31 mouse cellular contexts compared by ENCODE assay signal in genomic region chr1:179026614-179027013, GRCm38 (mm10).
DNase-seq lines count a peak whose midpoint lies in the region; ATAC-seq and TF ChIP-seq lines count a peak whose summit lies in the region.
"Had no signal": no experiment of that assay in that cellular context is flagged by ENCODE, and none has a peak within 500 bp of the region (broad histone marks: within the 10 kb centered on the region; RNA-seq: fewer than 3 reads in every experiment).

No protein-coding gene starts in this region.

- H3K9me3 ChIP-seq in forebrain, embryonic 11.5 days (ENCODE audit: control insufficient read depth, low read length): no peaks in the 10 kb centered on the region
- H3K9me3 ChIP-seq in forebrain, postnatal 0 days (ENCODE audit: low read length): no peaks in the 10 kb centered on the region
- H3K9me3 ChIP-seq: embryonic facial prominence, embryonic 12.5 days; hindbrain, embryonic 13.5 days; limb, embryonic 12.5 days; megakaryocyte, embryonic 14.5 days; neural tube, embryonic 12.5 days had no signal

- H3K9ac ChIP-seq in forebrain, embryonic 11.5 days (ENCODE audit: low read length): no peak overlapping the region
- H3K9ac ChIP-seq in forebrain, postnatal 0 days: no peak overlapping the region
- H3K9ac ChIP-seq: embryonic facial prominence, embryonic 12.5 days; hindbrain, embryonic 13.5 days; limb, embryonic 12.5 days; neural tube, embryonic 12.5 days had no signal

- no peak overlapping the region for H3K4me3 ChIP-seq in forebrain, embryonic 11.5 days (ENCODE audit: low read depth, low read length)
- H3K4me3 ChIP-seq in forebrain, postnatal 0 days (ENCODE audit: low read depth, low read length): no peak overlapping the region
- H3K4me3 ChIP-seq: embryonic facial prominence, embryonic 12.5 days; erythroblast, embryonic 14.5 days; gastrocnemius, adult 2 months; hindbrain, embryonic 13.5 days; left cerebral cortex, adult 2 months; limb, embryonic 12.5 days; megakaryocyte, embryonic 14.5 days; neural tube, embryonic 12.5 days had no signal

- H3K36me3 ChIP-seq in forebrain, embryonic 11.5 days (ENCODE audit: control insufficient read depth, insufficient read depth, low read length): no peaks in the 10 kb centered on the region
- H3K36me3 ChIP-seq in forebrain, postnatal 0 days (ENCODE audit: insufficient read depth): no peaks in the 10 kb centered on the region
- H3K36me3 ChIP-seq: embryonic facial prominence, embryonic 12.5 days; hindbrain, embryonic 13.5 days; limb, embryonic 12.5 days; neural tube, embryonic 12.5 days had no signal

- H3K4me2 ChIP-seq in forebrain, embryonic 11.5 days (ENCODE audit: low read depth, low read length, severe bottlenecking): no peak overlapping the region
- H3K4me2 ChIP-seq in forebrain, postnatal 0 days (ENCODE audit: low read depth): no peak overlapping the region
- H3K4me2 ChIP-seq: embryonic facial prominence, embryonic 12.5 days; hindbrain, embryonic 13.5 days; limb, embryonic 12.5 days; liver, embryonic 11.5 days; neural tube, embryonic 12.5 days had no signal

- H3K27me3 ChIP-seq in forebrain, embryonic 11.5 days (ENCODE audit: control insufficient read depth, insufficient read depth, low read length): no peaks in the 10 kb centered on the region
- no peaks in the 10 kb centered on the region for H3K27me3 ChIP-seq in forebrain, postnatal 0 days (ENCODE audit: insufficient read depth, low read length)
- H3K27me3 ChIP-seq: embryonic facial prominence, embryonic 12.5 days; hindbrain, embryonic 13.5 days; limb, embryonic 12.5 days; megakaryocyte, embryonic 14.5 days; neural tube, embryonic 12.5 days had no signal

- TF ChIP-seq CTCF in forebrain, postnatal 0 days (IDR thresholded peaks at IDR 0.05; ENCODE audit: low read depth): no peak

- WGBS in forebrain, embryonic 11.5 days: 91% methylated on average over 4 of the region's 4 CpGs
- 90% methylated on average over 4 of the region's 4 CpGs for WGBS in forebrain, postnatal 0 days

- no peak for ATAC-seq in forebrain, embryonic 11.5 days (replicated peaks; ENCODE audit: low FRiP score)
- ATAC-seq in forebrain, postnatal 0 days: no peak
- no peak for ATAC-seq in erythroblast, adult 5-6 weeks (replicated peaks; ENCODE audit: low FRiP score, poor library complexity, severe bottlenecking)
- ATAC-seq: forebrain, embryonic 14.5 days; inflammation-experienced regulatory T-cells, adult 6 months had no signal

- peak; percentile 20 for DNase-seq in forebrain, embryonic 11.5 days (ENCODE audit: low spot score)
- no peak for DNase-seq in forebrain, postnatal 0 days
- peak; percentile 65 for DNase-seq in layer of hippocampus, adult 9-11 months
- no peak for DNase-seq in layer of hippocampus, postnatal 10 days (ENCODE audit: low spot score in 2 of 2)
- peak; percentile 4 for DNase-seq in urinary bladder, adult 2 months (ENCODE audit: low spot score)
- DNase-seq in urinary bladder, postnatal 25 days (ENCODE audit: low spot score): no peak
- DNase-seq in telencephalon, adult 2 months (ENCODE audit: low read depth, low spot score): peak; percentile 69
- DNase-seq: adrenal gland, postnatal 10 days; cerebellum, adult 2 months; cerebellum, postnatal 25 days; gastrocnemius, adult 2 months; heart, adult 18-20 months; heart, postnatal 36 days; kidney, adult 2 months; lung, adult 18-20 months; lung, postnatal 14 days; midbrain, embryonic 14.5 days; spleen, adult 18-20 months; thymus, postnatal 14 days had no signal

- H3K27ac ChIP-seq in forebrain, embryonic 11.5 days (ENCODE audit: low read depth, low read length): no peak overlapping the region
- no peak overlapping the region for H3K27ac ChIP-seq in forebrain, postnatal 0 days (ENCODE audit: low read depth, low read length)
- H3K27ac ChIP-seq: embryonic facial prominence, embryonic 12.5 days; gastrocnemius, adult 2 months; hindbrain, embryonic 13.5 days; kidney, postnatal 0 days; left cerebral cortex, adult 2 months; limb, embryonic 12.5 days; neural tube, embryonic 12.5 days had no signal

- H3K4me1 ChIP-seq in forebrain, embryonic 11.5 days (replicated peaks; ENCODE audit: control insufficient read depth, insufficient read depth, low read length): no peaks in the 10 kb centered on the region
- no peaks in the 10 kb centered on the region for H3K4me1 ChIP-seq in forebrain, postnatal 0 days (ENCODE audit: insufficient read depth)
- H3K4me1 ChIP-seq: hindbrain, embryonic 13.5 days; megakaryocyte, embryonic 14.5 days; neural tube, embryonic 12.5 days had no signal

Comparison
In these comparisons a context has a peak if more than half of its experiments do, and no peak if none do; other contexts are left out.
1. DNase-seq: peak in forebrain, embryonic 11.5 days (single experiment), layer of hippocampus, adult 9-11 months (single experiment), urinary bladder, adult 2 months (single experiment) and telencephalon, adult 2 months (single experiment); none in forebrain, postnatal 0 days (single experiment), layer of hippocampus, postnatal 10 days (0 of 2) and urinary bladder, postnatal 25 days (single experiment).